Mouse (Mus musculus): Measurements from ENCODE around the gene Stx11.

DNA sequence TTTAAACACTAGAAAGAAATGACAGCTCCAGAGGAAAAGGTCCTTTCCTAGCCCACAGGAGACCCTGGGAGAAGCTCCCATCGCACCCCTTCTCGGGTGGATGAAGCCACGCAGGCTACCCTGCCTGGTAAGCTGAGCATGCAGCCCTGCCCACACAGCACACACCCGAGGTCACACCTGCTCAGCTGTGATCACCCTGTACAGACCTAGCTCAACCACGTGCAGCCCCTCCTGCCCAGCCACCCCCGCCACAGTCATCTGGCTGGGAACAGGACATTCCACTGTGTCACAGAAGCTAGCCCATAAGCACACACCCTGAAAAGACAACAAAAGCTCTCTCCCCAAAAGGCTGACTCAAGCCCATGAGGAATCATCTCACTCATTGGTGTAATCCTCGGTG is 14.8 kb downstream of the Stx11 start:
- TF ChIP-seq POLR2A (IDR thresholded peaks at IDR 0.05; ENCODE audit: control insufficient read depth, low read depth, low read length) (no peak), CTCF (IDR thresholded peaks at IDR 0.05; ENCODE audit: control insufficient read depth, insufficient read depth, insufficient replicate concordance, low read depth, low read length) (no peak)
